Mouse (Mus musculus): ENCODE results near the gene Spock2. TPM values are rescaled to one million over a fixed set of nuclear protein-coding genes. Genes with fewer than 3 reads are reported as not detected.

Spock2 gene
- polyA plus RNA-seq, 1 experiment from 2014 or later = 129 TPM

GRCm38 (mm10) chr10:60113965-60114690 is 8.1 kb downstream of the Spock2 start:
- ATAC-seq = no peak
- H3K9ac ChIP-seq (ENCODE audit: low read depth, low read length) = no peak overlapping the region
- 94% methylated on average over 9 of the region's 9 CpGs for WGBS
- no peaks in the 10 kb centered on the region for H3K36me3 ChIP-seq (ENCODE audit: control insufficient read depth, insufficient read depth, low read length)
- no peaks in the 10 kb centered on the region for H3K27me3 ChIP-seq (ENCODE audit: control insufficient read depth, insufficient read depth, low read depth, low read length)
- peaks cover 55% of the 10 kb centered on the region for H3K4me1 ChIP-seq (ENCODE audit: control insufficient read depth, insufficient read depth, low read length)
- no peak overlapping the region for H3K4me2 ChIP-seq (ENCODE audit: low read length)
- H3K9me3 ChIP-seq (replicated peaks; ENCODE audit: control insufficient read depth, low read length, poor library complexity, severe bottlenecking) = no peaks in the 10 kb centered on the region
- H3K4me3 ChIP-seq (ENCODE audit: low read depth, low read length) = no peak overlapping the region
- H3K27ac ChIP-seq (ENCODE audit: low read length) = no peak overlapping the region

GRCm38 (mm10) chr10:60115345-60116185 is 9.5 kb downstream of the Spock2 start:
- H3K36me3 ChIP-seq (ENCODE audit: control insufficient read depth, insufficient read depth, low read length) = no peaks in the 10 kb centered on the region
- H3K9ac ChIP-seq (ENCODE audit: low read depth, low read length) = peak overlapping the region; percentile 54
- 2% methylated on average over 14 of the region's 14 CpGs for WGBS
- peak overlapping the region; percentile 85 for H3K27ac ChIP-seq (ENCODE audit: low read length)
- no peaks in the 10 kb centered on the region for H3K9me3 ChIP-seq (replicated peaks; ENCODE audit: control insufficient read depth, low read length, poor library complexity, severe bottlenecking)
- H3K4me2 ChIP-seq (ENCODE audit: low read length) = peak overlapping the region; percentile 60
- peak overlapping the region; percentile 20; the same call in 1 of the 2 replicates for H3K4me3 ChIP-seq (ENCODE audit: low read depth, low read length)
- ATAC-seq = peak; percentile 91
- H3K27me3 ChIP-seq (ENCODE audit: control insufficient read depth, insufficient read depth, low read depth, low read length) = no peaks in the 10 kb centered on the region
- peaks cover 41% of the 10 kb centered on the region for H3K4me1 ChIP-seq (ENCODE audit: control insufficient read depth, insufficient read depth, low read length)

GRCm38 (mm10) chr10:60116997-60117396 is 11.0 kb downstream of the Spock2 start:
- peaks cover 4% of the 10 kb centered on the region; the same call in 1 of the 2 replicates for H3K36me3 ChIP-seq (ENCODE audit: control insufficient read depth, insufficient read depth, low read length)
- no peaks in the 10 kb centered on the region for H3K27me3 ChIP-seq (ENCODE audit: control insufficient read depth, insufficient read depth, low read depth, low read length)
- no peak overlapping the region for H3K9ac ChIP-seq (ENCODE audit: low read depth, low read length)
- H3K9me3 ChIP-seq (replicated peaks; ENCODE audit: control insufficient read depth, low read length, poor library complexity, severe bottlenecking) = no peaks in the 10 kb centered on the region
- H3K4me3 ChIP-seq (ENCODE audit: low read depth, low read length) = no peak overlapping the region
- no peak for ATAC-seq
- H3K27ac ChIP-seq (ENCODE audit: low read length) = peak overlapping the region; percentile 85
- WGBS = 53% methylated on average over 4 of the region's 4 CpGs
- H3K4me2 ChIP-seq (ENCODE audit: low read length) = no peak overlapping the region
- peaks cover 40% of the 10 kb centered on the region for H3K4me1 ChIP-seq (ENCODE audit: control insufficient read depth, insufficient read depth, low read length)

GRCm38 (mm10) chr10:60118464-60118863 is 12.4 kb downstream of the Spock2 start:
- 48% methylated on average over 7 of the region's 7 CpGs for WGBS
- no peak overlapping the region for H3K27ac ChIP-seq (ENCODE audit: low read length)
- no peak overlapping the region for H3K4me3 ChIP-seq (ENCODE audit: low read depth, low read length)
- ATAC-seq = no peak
- H3K27me3 ChIP-seq (ENCODE audit: control insufficient read depth, insufficient read depth, low read depth, low read length) = no peaks in the 10 kb centered on the region
- H3K9ac ChIP-seq (ENCODE audit: low read depth, low read length) = 0 out of 2 replicates have a peak overlapping the region, but pooled peaks have one; percentile 6
- H3K9me3 ChIP-seq (replicated peaks; ENCODE audit: control insufficient read depth, low read length, poor library complexity, severe bottlenecking) = no peaks in the 10 kb centered on the region
- peaks cover 5% of the 10 kb centered on the region; the same call in 1 of the 2 replicates for H3K36me3 ChIP-seq (ENCODE audit: control insufficient read depth, insufficient read depth, low read length)
- H3K4me2 ChIP-seq (ENCODE audit: low read length) = no peak overlapping the region
- peaks cover 35% of the 10 kb centered on the region for H3K4me1 ChIP-seq (ENCODE audit: control insufficient read depth, insufficient read depth, low read length)

- Histone ChIP-seq H3K9me3 (replicated peaks; ENCODE audit: control insufficient read depth, low read length, poor library complexity, severe bottlenecking) (no peaks in the 10 kb centered on the region), H3K4me2 (ENCODE audit: low read length) (no peak overlapping the region), H3K4me1 (ENCODE audit: control insufficient read depth, insufficient read depth, low read length) (peaks cover 28% of the 10 kb centered on the region), H3K27ac (ENCODE audit: low read length) (no peak overlapping the region), H3K36me3 (ENCODE audit: control insufficient read depth, insufficient read depth, low read length) (peaks cover 14% of the 10 kb centered on the region; the same call in 1 of the 2 replicates), H3K4me3 (ENCODE audit: low read depth, low read length) (no peak overlapping the region), H3K9ac (ENCODE audit: low read depth, low read length) (no peak overlapping the region), H3K27me3 (ENCODE audit: control insufficient read depth, insufficient read depth, low read depth, low read length) (no peaks in the 10 kb centered on the region)
- 89% methylated on average over 4 of the region's 4 CpGs for WGBS
- ATAC-seq = no peak
Observed at GRCm38 (mm10) chr10:60120630-60121029, 14.6 kb downstream of the Spock2 start.

- no peak overlapping the region for H3K27ac ChIP-seq (ENCODE audit: low read length)
- no peaks in the 10 kb centered on the region; the same call in 1 of the 2 replicates for H3K4me1 ChIP-seq (ENCODE audit: control insufficient read depth, insufficient read depth, low read length)
- no peak overlapping the region for H3K4me2 ChIP-seq (ENCODE audit: low read length)
- peaks cover 26% of the 10 kb centered on the region for H3K36me3 ChIP-seq (ENCODE audit: control insufficient read depth, insufficient read depth, low read length)
- ATAC-seq = no peak
- WGBS = 66% methylated on average over 6 of the region's 6 CpGs
- no peak overlapping the region for H3K4me3 ChIP-seq (ENCODE audit: low read depth, low read length)
- no peaks in the 10 kb centered on the region for H3K27me3 ChIP-seq (ENCODE audit: control insufficient read depth, insufficient read depth, low read depth, low read length)
- H3K9me3 ChIP-seq (replicated peaks; ENCODE audit: control insufficient read depth, low read length, poor library complexity, severe bottlenecking) = no peaks in the 10 kb centered on the region
- H3K9ac ChIP-seq (ENCODE audit: low read depth, low read length) = no peak overlapping the region
Observed at GRCm38 (mm10) chr10:60124078-60124477, 18.1 kb downstream of the Spock2 start.

GRCm38 (mm10) chr10:60125529-60126327 is 19.7 kb downstream of the Spock2 start:
- Histone ChIP-seq H3K4me3 (ENCODE audit: low read depth, low read length) (no peak overlapping the region), H3K4me1 (ENCODE audit: control insufficient read depth, insufficient read depth, low read length) (no peaks in the 10 kb centered on the region), H3K27me3 (ENCODE audit: control insufficient read depth, insufficient read depth, low read depth, low read length) (no peaks in the 10 kb centered on the region), H3K4me2 (ENCODE audit: low read length) (no peak overlapping the region), H3K9ac (ENCODE audit: low read depth, low read length) (no peak overlapping the region), H3K36me3 (ENCODE audit: control insufficient read depth, insufficient read depth, low read length) (peaks cover 41% of the 10 kb centered on the region), H3K27ac (ENCODE audit: low read length) (no peak overlapping the region), H3K9me3 (replicated peaks; ENCODE audit: control insufficient read depth, low read length, poor library complexity, severe bottlenecking) (no peaks in the 10 kb centered on the region)
- 27% methylated on average over 18 of the region's 22 CpGs for WGBS
- ATAC-seq = 0 out of 2 replicates have a peak, but pooled peaks have one; percentile 6

- Histone ChIP-seq H3K4me2 (ENCODE audit: low read length) (no peak overlapping the region), H3K4me1 (ENCODE audit: control insufficient read depth, insufficient read depth, low read length) (no peaks in the 10 kb centered on the region), H3K9ac (ENCODE audit: low read depth, low read length) (no peak overlapping the region), H3K27me3 (ENCODE audit: control insufficient read depth, insufficient read depth, low read depth, low read length) (no peaks in the 10 kb centered on the region), H3K9me3 (replicated peaks; ENCODE audit: control insufficient read depth, low read length, poor library complexity, severe bottlenecking) (no peaks in the 10 kb centered on the region), H3K36me3 (ENCODE audit: control insufficient read depth, insufficient read depth, low read length) (peaks cover 43% of the 10 kb centered on the region), H3K4me3 (ENCODE audit: low read depth, low read length) (no peak overlapping the region), H3K27ac (ENCODE audit: low read length) (no peak overlapping the region)
- WGBS = 89% methylated on average over 9 of the region's 9 CpGs
- no peak for ATAC-seq
Observed at GRCm38 (mm10) chr10:60128287-60128686, 22.3 kb downstream of the Spock2 start.

All from midbrain, embryonic 16.5 days (tissue).